Mouse (Mus musculus): ENCODE measurements around the gene Hnrnpm.

DNA sequence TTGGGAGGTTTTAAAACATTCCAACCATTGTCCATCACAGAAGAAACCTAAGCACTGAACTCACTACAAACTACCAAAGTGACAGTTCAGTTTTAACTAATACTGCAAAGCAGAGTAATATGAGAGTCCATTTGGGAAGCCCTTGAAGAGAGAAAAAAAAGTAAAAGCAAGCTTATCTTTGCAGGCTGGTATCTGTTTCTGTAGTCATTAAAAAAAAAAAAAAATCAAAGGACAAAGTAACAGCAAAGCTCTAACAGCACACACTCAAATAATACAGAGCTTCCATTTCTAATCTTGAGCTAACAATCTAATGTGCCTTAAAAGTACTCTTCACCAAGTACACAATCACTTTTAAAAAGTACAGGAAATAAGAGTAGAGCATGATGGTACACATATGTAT, 4.9 kb downstream of the Hnrnpm start:
- TF ChIP-seq POLR2A (IDR thresholded peaks at IDR 0.05; ENCODE audit: control insufficient read depth in 1 of 2, insufficient read depth in 1 of 2, low read depth in 1 of 2, low read length in 2 of 2, poor library complexity in 1 of 2) (no peak), RAD21 (IDR thresholded peaks at IDR 0.05; ENCODE audit: low read depth, low read length) (no peak), CTCF (IDR thresholded peaks at IDR 0.05 in 2 of 3, conservative IDR thresholded peaks at IDR 0.05 in 1 of 3; ENCODE audit: control insufficient read depth in 1 of 3, insufficient read depth in 1 of 3, low read depth in 2 of 3, low read length in 3 of 3, poor library complexity in 1 of 3, severe bottlenecking in 1 of 3) (no peak), ZMIZ1 (IDR thresholded peaks at IDR 0.05; ENCODE audit: low read depth, low read length) (no peak), MYC (IDR thresholded peaks at IDR 0.05; ENCODE audit: low read depth, low read length) (no peak), TBP (IDR thresholded peaks at IDR 0.05; ENCODE audit: low read depth, low read length) (no peak)
